ENCODE assay signal across 16 mouse cellular contexts in genomic region chr16:44237836-44238235, GRCm38 (mm10).
DNase-seq lines count a peak whose midpoint lies in the region; ATAC-seq lines count a peak whose summit lies in the region.
"Had no signal": no experiment of that assay in that cellular context is flagged by ENCODE, and none has a peak within 500 bp of the region (broad histone marks: within the 10 kb centered on the region; RNA-seq: fewer than 3 reads in every experiment).

No protein-coding gene starts in this region.

- H3K9ac ChIP-seq in embryonic facial prominence, embryonic 15.5 days, result no peak overlapping the region
- H3K9ac ChIP-seq: heart, embryonic 12.5 days; intestine, embryonic 15.5 days; liver, embryonic 14.5 days had no signal

- H3K9me3 ChIP-seq in embryonic facial prominence, embryonic 15.5 days (replicated peaks), result no peaks in the 10 kb centered on the region
- H3K9me3 ChIP-seq: heart, embryonic 12.5 days; hindbrain, embryonic 10.5 days; intestine, embryonic 15.5 days had no signal

- 0 out of 2 replicates have a peak overlapping the region, but pooled peaks have one; percentile 49 for H3K27ac ChIP-seq in embryonic facial prominence, embryonic 15.5 days (replicated peaks)
- H3K27ac ChIP-seq: hindbrain, embryonic 10.5 days; intestine, embryonic 15.5 days; liver, embryonic 14.5 days had no signal

- no peaks in the 10 kb centered on the region for H3K36me3 ChIP-seq in embryonic facial prominence, embryonic 15.5 days
- H3K36me3 ChIP-seq: heart, embryonic 12.5 days; hindbrain, embryonic 10.5 days; intestine, embryonic 15.5 days had no signal

- ATAC-seq in embryonic facial prominence, embryonic 15.5 days (ENCODE audit: insufficient number of reproducible peaks, low FRiP score, low TSS enrichment, low read depth), result no peak
- ATAC-seq: intestine, embryonic 15.5 days had no signal

- intact Hi-C loops in left cerebral cortex, postnatal 36 days (cut with DNase I), result no loop called here

- WGBS in embryonic facial prominence, embryonic 15.5 days, result 74% methylated on average over 3 of the region's 3 CpGs

- H3K4me2 ChIP-seq in embryonic facial prominence, embryonic 15.5 days (replicated peaks), result no peak overlapping the region
- H3K4me2 ChIP-seq: heart, embryonic 12.5 days; intestine, embryonic 15.5 days had no signal

- H3K4me1 ChIP-seq in embryonic facial prominence, embryonic 15.5 days, result no peaks in the 10 kb centered on the region
- H3K4me1 ChIP-seq: hindbrain, embryonic 10.5 days; intestine, embryonic 15.5 days had no signal

- no peak overlapping the region for H3K4me3 ChIP-seq in embryonic facial prominence, embryonic 15.5 days (replicated peaks)
- H3K4me3 ChIP-seq: heart, embryonic 12.5 days; hindbrain, embryonic 10.5 days; intestine, embryonic 15.5 days had no signal

- H3K27me3 ChIP-seq in embryonic facial prominence, embryonic 15.5 days, result no peaks in the 10 kb centered on the region
- H3K27me3 ChIP-seq: heart, embryonic 12.5 days; intestine, embryonic 15.5 days had no signal

- DNase-seq in frontal cortex, postnatal 36 days (ENCODE audit: low spot score in 2 of 2), result peak; percentile 31 to 53
- no peak for DNase-seq in frontal cortex, postnatal 10 days (ENCODE audit: low spot score in 2 of 2)
- DNase-seq in left cerebral cortex, postnatal 36 days (ENCODE audit: low spot score in 2 of 2), result peak; percentile 25 to 33
- DNase-seq in left cerebral cortex, adult 8-10 months (ENCODE audit: low spot score in 2 of 2), result no peak
- DNase-seq in cerebellum, adult 18-20 months, result peak; percentile 64 to 79
- DNase-seq in kidney, adult 8-10 months, result no peak
- DNase-seq in testis, postnatal 14 days (ENCODE audit: low spot score), result no peak
- DNase-seq: adrenal gland, postnatal 14 days; gastrocnemius, postnatal 14 days; kidney, postnatal 14 days; lung, postnatal 10 days had no signal

Comparison
In these comparisons a context has a peak if more than half of its experiments do, and no peak if none do; other contexts are left out.
1. DNase-seq: peak in frontal cortex, postnatal 36 days (2 of 2), left cerebral cortex, postnatal 36 days (2 of 2) and cerebellum, adult 18-20 months (2 of 2); none in frontal cortex, postnatal 10 days (0 of 2), left cerebral cortex, adult 8-10 months (0 of 2), kidney, adult 8-10 months (0 of 2) and testis, postnatal 14 days (single experiment).